Mouse (Mus musculus): ENCODE results near the gene Hist1h1e. TPM values are rescaled to one million over a fixed set of nuclear protein-coding genes. Genes with fewer than 3 reads are reported as not detected.

Hist1h1e gene
- polyA plus RNA-seq, 2 experiments, result 7.7 to 16.4 TPM

DNA sequence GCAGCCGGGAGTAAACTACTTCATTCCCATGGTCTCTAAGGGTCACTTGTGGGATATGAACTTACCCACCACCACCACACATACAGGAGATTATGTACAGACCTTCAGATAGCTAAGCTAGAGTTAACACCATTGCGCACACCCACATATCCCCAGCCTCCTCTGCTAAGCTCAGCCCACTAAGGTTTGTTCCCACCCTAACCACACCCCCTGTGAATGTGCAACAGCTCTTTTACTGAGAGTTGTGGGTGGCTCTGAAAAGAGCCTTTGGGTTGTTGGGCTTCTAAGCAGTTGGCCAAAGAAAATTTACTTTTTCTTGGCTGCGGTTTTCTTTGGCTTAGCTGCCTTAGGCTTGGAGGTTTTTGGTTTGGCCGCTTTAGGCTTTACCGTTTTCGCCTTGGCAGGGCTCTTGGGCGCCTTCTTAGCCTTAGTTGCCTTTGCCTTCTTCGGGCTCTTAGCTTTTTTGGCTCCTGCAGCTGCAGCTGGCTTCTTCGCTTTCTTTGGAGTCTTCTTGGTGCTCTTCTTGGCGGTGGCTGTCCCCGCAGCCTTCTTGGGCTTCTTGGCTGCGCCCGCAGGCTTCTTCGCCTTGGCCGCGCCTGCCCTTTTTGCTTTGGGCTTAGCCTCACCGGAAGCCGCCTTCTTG, 705 bp downstream of the Hist1h1e start:
- no peaks in the 10 kb centered on the region for H3K36me3 ChIP-seq (ENCODE audit: control insufficient read depth, insufficient read depth, low read length)
- WGBS, result under 1% methylated on average over 18 of the region's 18 CpGs
- H3K27me3 ChIP-seq (ENCODE audit: control insufficient read depth, insufficient read depth, low read length), result no peaks in the 10 kb centered on the region
- peak overlapping the region; percentile 97 for H3K27ac ChIP-seq (replicated peaks; ENCODE audit: low read depth, low read length)
- H3K9me3 ChIP-seq (ENCODE audit: control insufficient read depth, low read length), result no peaks in the 10 kb centered on the region
- DNase-seq (ENCODE audit: low spot score), result peak; percentile 88
- peak overlapping the region; percentile 61 for H3K4me3 ChIP-seq (replicated peaks; ENCODE audit: low read length)
- H3K9ac ChIP-seq (ENCODE audit: low read depth, low read length, severe bottlenecking), result peak overlapping the region; percentile 82
- ATAC-seq (ENCODE audit: low FRiP score, low read depth), result peak; percentile 82
- TF ChIP-seq POLR2A (IDR thresholded peaks at IDR 0.05; ENCODE audit: borderline replicate concordance, extremely low read depth, insufficient read depth, insufficient read length), result peak; percentile 95; the same call in 1 of the 2 replicates
- H3K4me1 ChIP-seq (ENCODE audit: control insufficient read depth, insufficient read depth, low read length), result no peaks in the 10 kb centered on the region
- peak overlapping the region; percentile 88 for H3K4me2 ChIP-seq (replicated peaks; ENCODE audit: low read depth, low read length, severe bottlenecking)

- no peaks in the 10 kb centered on the region for H3K36me3 ChIP-seq (ENCODE audit: control insufficient read depth, insufficient read depth, low read length)
- peak within 1 kb of the TSS; percentile 61 for H3K4me3 ChIP-seq (replicated peaks; ENCODE audit: low read length)
- H3K4me1 ChIP-seq (ENCODE audit: control insufficient read depth, insufficient read depth, low read length), result no peaks in the 10 kb centered on the region
- H3K9me3 ChIP-seq (ENCODE audit: control insufficient read depth, low read length), result no peaks in the 10 kb centered on the region
- no peak for TF ChIP-seq POLR2A (IDR thresholded peaks at IDR 0.05; ENCODE audit: borderline replicate concordance, extremely low read depth, insufficient read depth, insufficient read length)
- peak within 1 kb of the TSS; percentile 88 for H3K4me2 ChIP-seq (replicated peaks; ENCODE audit: low read depth, low read length, severe bottlenecking)
- 1% methylated on average over 27 of the region's 27 CpGs for WGBS
- peak within 1 kb of the TSS; percentile 97 for H3K27ac ChIP-seq (replicated peaks; ENCODE audit: low read depth, low read length)
- H3K9ac ChIP-seq (ENCODE audit: low read depth, low read length, severe bottlenecking), result peak within 1 kb of the TSS; percentile 82
- no peaks in the 10 kb centered on the region for H3K27me3 ChIP-seq (ENCODE audit: control insufficient read depth, insufficient read depth, low read length)
- DNase-seq (ENCODE audit: low spot score), result peak; percentile 96
- ATAC-seq (ENCODE audit: low FRiP score, low read depth), result peak; percentile 85
Observed at GRCm38 (mm10) chr13:23620733-23621531, 1.4 kb downstream of the Hist1h1e start, which contains the start of gene Hist1h2be. Gene Hist1h2be (minus strand): TSS chr13:23621124.

GRCm38 (mm10) chr13:23620056-23620732, 2.2 kb downstream of the Hist1h1e start:
- DNase-seq (ENCODE audit: low spot score) (no peak), ATAC-seq (ENCODE audit: low FRiP score, low read depth) (no peak)
- Histone ChIP-seq H3K9ac (ENCODE audit: low read depth, low read length, severe bottlenecking) (peak overlapping the region; percentile 56), H3K4me2 (replicated peaks; ENCODE audit: low read depth, low read length, severe bottlenecking) (peak overlapping the region; percentile 88), H3K36me3 (ENCODE audit: control insufficient read depth, insufficient read depth, low read length) (no peaks in the 10 kb centered on the region), H3K4me3 (replicated peaks; ENCODE audit: low read length) (peak overlapping the region; percentile 61), H3K4me1 (ENCODE audit: control insufficient read depth, insufficient read depth, low read length) (no peaks in the 10 kb centered on the region), H3K27me3 (ENCODE audit: control insufficient read depth, insufficient read depth, low read length) (no peaks in the 10 kb centered on the region), H3K9me3 (ENCODE audit: control insufficient read depth, low read length) (no peaks in the 10 kb centered on the region), H3K27ac (replicated peaks; ENCODE audit: low read depth, low read length) (peak overlapping the region; percentile 97)
- WGBS, result 50% methylated on average over 12 of the region's 12 CpGs
- no peak for TF ChIP-seq POLR2A (IDR thresholded peaks at IDR 0.05; ENCODE audit: borderline replicate concordance, extremely low read depth, insufficient read depth, insufficient read length)

DNA sequence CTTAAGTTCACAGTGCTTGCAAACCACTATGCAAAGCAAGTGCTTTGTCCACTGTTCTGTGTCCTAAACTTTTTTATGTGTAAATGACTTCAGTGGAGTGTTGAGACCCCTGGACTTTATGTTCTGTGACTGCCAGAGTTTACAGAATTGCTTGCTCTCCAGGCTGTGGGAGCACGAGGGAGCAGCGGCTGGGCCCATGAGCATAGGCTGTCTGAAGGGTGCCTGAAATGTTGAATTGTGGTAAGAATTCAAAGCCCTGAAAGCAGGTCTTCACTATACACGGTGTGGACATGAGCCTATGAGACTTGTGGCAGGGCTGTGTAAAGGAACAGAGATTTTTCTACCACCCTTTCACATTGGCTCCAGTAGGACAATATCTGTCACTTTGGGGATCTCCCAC, 10.7 kb downstream of the Hist1h1e start:
- DNase-seq (ENCODE audit: low spot score), result no peak
- Histone ChIP-seq H3K9me3 (ENCODE audit: control insufficient read depth, low read length) (no peaks in the 10 kb centered on the region), H3K4me2 (replicated peaks; ENCODE audit: low read depth, low read length, severe bottlenecking) (no peak overlapping the region), H3K36me3 (ENCODE audit: control insufficient read depth, insufficient read depth, low read length) (no peaks in the 10 kb centered on the region), H3K9ac (ENCODE audit: low read depth, low read length, severe bottlenecking) (no peak overlapping the region), H3K4me1 (ENCODE audit: control insufficient read depth, insufficient read depth, low read length) (no peaks in the 10 kb centered on the region), H3K27me3 (ENCODE audit: control insufficient read depth, insufficient read depth, low read length) (no peaks in the 10 kb centered on the region), H3K27ac (replicated peaks; ENCODE audit: low read depth, low read length) (no peak overlapping the region), H3K4me3 (replicated peaks; ENCODE audit: low read length) (no peak overlapping the region)
- WGBS, result 85% methylated on average over 3 of the region's 3 CpGs
- no peak for TF ChIP-seq POLR2A (IDR thresholded peaks at IDR 0.05; ENCODE audit: borderline replicate concordance, extremely low read depth, insufficient read depth, insufficient read length)
- no peak for ATAC-seq (ENCODE audit: low FRiP score, low read depth)

- no peaks in the 10 kb centered on the region for H3K36me3 ChIP-seq (ENCODE audit: control insufficient read depth, insufficient read depth, low read length)
- ATAC-seq (ENCODE audit: low FRiP score, low read depth), result no peak
- H3K9ac ChIP-seq (ENCODE audit: low read depth, low read length, severe bottlenecking), result no peak overlapping the region
- H3K27ac ChIP-seq (replicated peaks; ENCODE audit: low read depth, low read length), result no peak overlapping the region
- H3K9me3 ChIP-seq (ENCODE audit: control insufficient read depth, low read length), result no peaks in the 10 kb centered on the region
- 71% methylated on average over 2 of the region's 2 CpGs for WGBS
- TF ChIP-seq POLR2A (IDR thresholded peaks at IDR 0.05; ENCODE audit: borderline replicate concordance, extremely low read depth, insufficient read depth, insufficient read length), result no peak
- DNase-seq (ENCODE audit: low spot score), result no peak
- H3K4me2 ChIP-seq (replicated peaks; ENCODE audit: low read depth, low read length, severe bottlenecking), result no peak overlapping the region
- H3K4me3 ChIP-seq (replicated peaks; ENCODE audit: low read length), result no peak overlapping the region
- no peaks in the 10 kb centered on the region for H3K27me3 ChIP-seq (ENCODE audit: control insufficient read depth, insufficient read depth, low read length)
- no peaks in the 10 kb centered on the region for H3K4me1 ChIP-seq (ENCODE audit: control insufficient read depth, insufficient read depth, low read length)
Observed at GRCm38 (mm10) chr13:23610393-23610792, 12.0 kb downstream of the Hist1h1e start.
